Mouse (Mus musculus) myocyte (in vitro differentiated cells): ENCODE data around the gene Farsb. TPM values are rescaled to one million over a fixed set of nuclear protein-coding genes. Genes with fewer than 3 reads are reported as not detected.

ENCODE experiments used
- H3K27me3 ChIP-seq: one replicate; pipeline ENCODE4 v1.6.1; 2011; ENCODE audit not compliant: control insufficient read depth, insufficient read depth, insufficient read length
- H3K36me3 ChIP-seq: one replicate; pipeline ENCODE4 v1.6.1; 2011; ENCODE audit not compliant: control insufficient read depth, insufficient read depth
- H3K4me2 ChIP-seq: one replicate; pipeline ENCODE4 v1.6.1; 2011; ENCODE audit warnings: low read depth, control low read depth
- H3K4me3 ChIP-seq: one replicate; pipeline ENCODE4 v1.5.1; 2011; ENCODE audit warnings: mild to moderate bottlenecking, control low read depth, moderate library complexity
- H3K79me2 ChIP-seq: one replicate; pipeline ENCODE4 v1.6.1; 2011; ENCODE audit not compliant: control insufficient read depth, insufficient read depth
- H3ac ChIP-seq: one replicate; pipeline ENCODE4 v1.6.1; 2011; ENCODE audit not compliant: control insufficient read depth, insufficient read length
- CEBPB ChIP-seq: IDR thresholded peaks from 2 replicates; pipeline ENCODE4 v1.6.1; 2011; ENCODE audit warnings: mild to moderate bottlenecking, moderate library complexity; ENCODE audit not compliant: poor library complexity, insufficient read depth, severe bottlenecking
- E2F4 ChIP-seq: IDR thresholded peaks from one replicate; pipeline ENCODE4 v1.6.1; 2011; ENCODE audit warnings: mild to moderate bottlenecking, control low read depth, moderate library complexity; ENCODE audit not compliant: insufficient read depth
- MAX ChIP-seq: IDR thresholded peaks from one replicate; pipeline ENCODE4 v1.6.1; 2011; ENCODE audit warnings: low read depth, mild to moderate bottlenecking, control low read depth
- MYOD1 ChIP-seq, 3 experiments: IDR thresholded peaks; one replicate each; pipeline ENCODE4 v1.6.1; 2011; ENCODE audit warnings: control low read depth in 2 of 3, low read depth in 2 of 3, mild to moderate bottlenecking in 2 of 3, moderate library complexity in 1 of 3; ENCODE audit not compliant: insufficient read length in 2 of 3, control insufficient read depth in 1 of 3
- MYOG ChIP-seq, 3 experiments: IDR thresholded peaks; one replicate each; pipeline ENCODE4 v1.6.1; 2011; ENCODE audit warnings: control low read depth in 2 of 3, low read depth in 2 of 3, mild to moderate bottlenecking in 2 of 3; ENCODE audit not compliant: insufficient read length in 2 of 3, control insufficient read depth in 1 of 3, insufficient read depth in 1 of 3
- POLR2A ChIP-seq: IDR thresholded peaks from one replicate; pipeline ENCODE4 v1.6.1; 2011; ENCODE audit warnings: low read depth, mild to moderate bottlenecking, control low read depth, moderate library complexity; ENCODE audit not compliant: insufficient read length
- POLR2AphosphoS2 ChIP-seq: IDR thresholded peaks from one replicate; pipeline ENCODE4 v1.6.1; 2011; ENCODE audit warnings: low read depth, control low read depth; ENCODE audit not compliant: insufficient read length
- REST ChIP-seq: IDR thresholded peaks from one replicate; pipeline ENCODE4 v1.6.1; 2011; ENCODE audit warnings: mild to moderate bottlenecking, control low read depth, moderate library complexity; ENCODE audit not compliant: insufficient read depth, insufficient read length
- SRF ChIP-seq: IDR thresholded peaks from one replicate; pipeline ENCODE4 v1.6.1; 2011; ENCODE audit warnings: low read depth; ENCODE audit not compliant: control insufficient read depth, insufficient read length
- TCF12 ChIP-seq: IDR thresholded peaks from one replicate; pipeline ENCODE4 v1.6.1; 2011; ENCODE audit warnings: mild to moderate bottlenecking, control low read depth; ENCODE audit not compliant: poor library complexity, insufficient read depth, severe bottlenecking
- TCF3 ChIP-seq: IDR thresholded peaks from one replicate; pipeline ENCODE4 v1.6.1; 2011; ENCODE audit warnings: low read depth, control low read depth; ENCODE audit not compliant: insufficient read length
- USF1 ChIP-seq: IDR thresholded peaks from one replicate; pipeline ENCODE4 v1.6.1; 2011; ENCODE audit warnings: low read depth, mild to moderate bottlenecking, control low read depth, moderate library complexity
- polyA plus RNA-seq: library from polyadenylated mRNA; unstranded; fragments of >200 nt; fragmentation: generic; extraction: Trizol; gene quantifications from one replicate; pipeline ENCODE4 v1.2.1, GENCODE M21; 2012; ENCODE audit warnings: missing spikeins

The Farsb gene
- polyA plus RNA-seq, 1 experiment, result 77.5 TPM

DNA sequence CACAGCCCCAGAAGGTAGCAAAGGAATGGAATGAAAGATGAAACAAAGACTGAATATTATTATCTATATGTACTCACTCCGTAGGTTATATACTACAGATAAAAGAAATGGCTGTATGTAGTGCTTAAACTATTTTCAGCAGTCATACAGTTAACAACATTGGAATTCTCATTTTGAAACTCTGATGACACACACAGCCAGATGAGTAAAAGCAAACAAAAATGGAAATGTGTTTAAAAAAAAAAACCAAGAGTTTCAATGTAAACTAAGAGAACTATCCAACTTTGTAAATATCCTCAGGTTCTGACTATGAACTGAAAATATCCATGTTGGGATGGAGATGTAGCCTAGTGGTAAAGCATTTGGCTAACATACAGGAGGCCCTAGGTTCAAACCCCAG, 52.3 kb downstream of the Farsb start:
- H3K4me3 ChIP-seq, result no peak overlapping the region
- no peaks in the 10 kb centered on the region for H3K27me3 ChIP-seq
- peaks cover 46% of the 10 kb centered on the region for H3K36me3 ChIP-seq

DNA sequence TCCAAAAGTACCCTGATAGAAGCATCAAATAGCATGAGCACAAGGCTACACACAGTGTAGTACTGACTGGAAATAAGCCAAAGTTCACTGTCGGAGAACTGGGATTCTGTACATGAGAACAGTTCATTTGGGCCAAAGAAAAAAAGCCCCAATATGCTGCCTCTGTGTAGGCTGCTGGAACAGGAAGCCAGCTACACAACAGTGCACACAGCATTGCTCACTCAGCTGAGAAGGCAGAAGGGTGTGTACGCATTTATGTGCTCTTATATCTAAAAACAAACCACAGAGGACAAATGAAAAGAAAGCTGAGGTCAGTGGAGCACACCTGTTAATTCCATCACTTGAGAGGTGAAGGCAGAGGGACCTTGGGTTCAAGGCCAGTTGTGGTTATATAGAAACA, 52.7 kb downstream of the Farsb start:
- Histone ChIP-seq H3K79me2 (peaks cover 8% of the 10 kb centered on the region), H3K4me3 (no peak overlapping the region), H3K4me2 (no peak overlapping the region), H3K27me3 (no peaks in the 10 kb centered on the region), H3K36me3 (peaks cover 46% of the 10 kb centered on the region), H3ac (no peak overlapping the region)
- TF ChIP-seq MYOD1 (IDR thresholded peaks at IDR 0.05; ENCODE audit: control insufficient read depth in 1 of 3, insufficient read length in 2 of 3, low read depth in 2 of 3), result peak in 2 of 3 experiments; percentile 44 to 61
- no peak for TF ChIP-seq REST
- no peak for TF ChIP-seq E2F4

More for the DNA sequence above, 52.3 kb downstream of the Farsb start:
- Histone ChIP-seq H3ac (no peak overlapping the region), H3K4me2 (no peak overlapping the region), H3K79me2 (peaks cover 8% of the 10 kb centered on the region)
- TF ChIP-seq MYOG (IDR thresholded peaks at IDR 0.05; ENCODE audit: control insufficient read depth in 1 of 3, insufficient read depth in 1 of 3, insufficient read length in 2 of 3, low read depth in 2 of 3) (no peak), POLR2A (no peak), MAX (no peak), TCF12 (no peak), CEBPB (no peak)

DNA sequence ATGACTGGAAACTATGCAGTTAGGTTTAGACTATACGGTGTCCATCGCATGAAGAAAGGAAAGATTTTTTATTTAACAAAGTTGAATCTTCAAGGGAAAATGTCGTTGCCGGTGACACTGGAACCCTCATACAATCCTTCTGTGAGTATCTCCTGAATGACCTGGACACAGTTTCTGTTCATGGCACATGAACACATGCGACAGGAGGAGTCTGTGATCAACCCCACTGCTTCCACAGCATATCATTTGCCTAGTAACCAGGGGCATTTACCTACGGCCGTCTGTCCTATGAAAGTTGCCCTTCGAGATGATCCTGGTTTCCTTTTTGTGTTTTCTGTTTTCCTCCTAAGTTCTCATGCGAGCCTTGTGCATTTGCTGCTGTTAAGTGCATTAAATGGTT, 55.2 kb downstream of the Farsb start:
- Histone ChIP-seq H3K4me2 (no peak overlapping the region), H3K4me3 (no peak overlapping the region), H3K79me2 (no peaks in the 10 kb centered on the region), H3K36me3 (peaks cover 25% of the 10 kb centered on the region), H3K27me3 (no peaks in the 10 kb centered on the region), H3ac (no peak overlapping the region)
- no peak for TF ChIP-seq MAX
- no peak for TF ChIP-seq POLR2AphosphoS2
- no peak for TF ChIP-seq MYOD1 (IDR thresholded peaks at IDR 0.05; ENCODE audit: control insufficient read depth in 1 of 3, insufficient read length in 2 of 3, low read depth in 2 of 3)
- no peak for TF ChIP-seq SRF
- no peak for TF ChIP-seq CEBPB
- no peak for TF ChIP-seq E2F4
- no peak for TF ChIP-seq TCF3

DNA sequence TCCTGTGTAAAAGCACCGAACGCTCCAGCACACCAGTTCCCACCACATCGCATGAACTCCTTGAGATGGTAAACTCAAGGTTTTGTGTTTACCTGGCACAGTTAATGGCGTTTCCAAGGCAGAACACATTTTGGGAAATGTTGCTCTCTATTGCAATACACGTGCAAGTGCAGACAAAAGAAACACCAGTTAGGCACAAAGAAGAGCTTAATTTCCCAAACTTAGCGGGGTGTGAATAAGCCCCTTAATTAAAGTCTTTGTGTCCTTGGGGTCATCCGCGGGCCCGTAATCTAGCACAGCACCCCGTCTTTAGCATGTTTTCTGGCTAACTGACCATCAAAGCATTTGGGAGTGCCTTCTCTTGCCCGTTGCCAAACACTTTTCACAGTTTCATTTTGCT, 59.8 kb downstream of the Farsb start:
- TF ChIP-seq MYOG (IDR thresholded peaks at IDR 0.05; ENCODE audit: control insufficient read depth in 1 of 3, insufficient read depth in 1 of 3, insufficient read length in 2 of 3, low read depth in 2 of 3) (no peak), POLR2A (no peak), MAX (no peak), CEBPB (no peak), SRF (no peak), E2F4 (no peak), TCF12 (no peak)
- Histone ChIP-seq H3K27me3 (no peaks in the 10 kb centered on the region), H3K4me2 (no peak overlapping the region), H3K4me3 (no peak overlapping the region), H3ac (no peak overlapping the region), H3K36me3 (peaks cover 32% of the 10 kb centered on the region), H3K79me2 (no peaks in the 10 kb centered on the region)

DNA sequence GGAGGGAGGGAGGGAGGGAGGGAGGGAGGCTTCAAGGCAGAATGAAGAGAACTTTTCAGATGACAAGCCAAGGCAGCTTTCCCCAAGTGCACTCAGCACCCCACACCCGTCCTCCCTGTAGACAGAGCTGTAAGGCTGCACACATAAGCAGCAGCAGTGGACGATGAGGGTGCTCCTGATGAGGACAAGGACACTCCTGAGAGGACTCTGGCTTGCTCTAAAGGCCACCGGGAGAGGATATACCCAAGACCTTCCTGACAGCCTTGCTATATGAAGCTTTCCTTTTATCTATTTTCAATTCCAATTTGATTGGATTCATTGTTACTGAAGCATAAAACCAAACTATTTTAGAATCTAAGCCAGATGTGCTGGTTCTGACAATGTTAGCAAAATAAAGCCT, 61.9 kb downstream of the Farsb start:
- H3K27me3 ChIP-seq, result no peaks in the 10 kb centered on the region

More for the DNA sequence above, 61.9 kb downstream of the Farsb start:
- Histone ChIP-seq H3ac (no peak overlapping the region), H3K79me2 (no peaks in the 10 kb centered on the region), H3K4me3 (no peak overlapping the region), H3K36me3 (peaks cover 32% of the 10 kb centered on the region), H3K4me2 (no peak overlapping the region)
- TF ChIP-seq E2F4 (no peak), SRF (no peak), TCF3 (no peak), MYOG (IDR thresholded peaks at IDR 0.05; ENCODE audit: control insufficient read depth in 1 of 3, insufficient read depth in 1 of 3, insufficient read length in 2 of 3, low read depth in 2 of 3) (no peak), MYOD1 (IDR thresholded peaks at IDR 0.05; ENCODE audit: control insufficient read depth in 1 of 3, insufficient read length in 2 of 3, low read depth in 2 of 3) (no peak), POLR2A (no peak), CEBPB (no peak), REST (no peak), TCF12 (no peak), USF1 (no peak), POLR2AphosphoS2 (no peak), MAX (no peak)
